Mouse (Mus musculus) hematopoietic multipotent progenitor cell, adult 10-12 weeks (in vitro differentiated cells): Measurements from ENCODE around the gene Gm11564. TPM values are rescaled to one million over a fixed set of nuclear protein-coding genes. Genes with fewer than 3 reads are reported as not detected.

ENCODE experiments used
- polyA plus RNA-seq: library from polyadenylated mRNA; stranded (reverse); fragments of >175 nt; gene quantifications from 2 replicates; pipeline ENCODE4 v1.2.3, GENCODE M21; 2012; ENCODE audit warnings: low replicate concordance

Gene Gm11564
- not detected in 2 replicates for polyA plus RNA-seq

GRCm38 (mm10) chr11:99815566-99815965 is at the start of gene Gm11564:
TSS of gene Gm11564 (minus strand) at chr11:99815666.

GRCm38 (mm10) chr11:99864176-99864575 is 48.7 kb upstream of the Gm11564 start, which contains the start of gene Gm11559:
TSS of gene Gm11559 (plus strand) at chr11:99864476.

GRCm38 (mm10) chr11:99857617-99858016 is 42.2 kb upstream of the Gm11564 start, which contains the start of gene Gm11568:
TSS of gene Gm11568 (plus strand) at chr11:99857917.

DNA sequence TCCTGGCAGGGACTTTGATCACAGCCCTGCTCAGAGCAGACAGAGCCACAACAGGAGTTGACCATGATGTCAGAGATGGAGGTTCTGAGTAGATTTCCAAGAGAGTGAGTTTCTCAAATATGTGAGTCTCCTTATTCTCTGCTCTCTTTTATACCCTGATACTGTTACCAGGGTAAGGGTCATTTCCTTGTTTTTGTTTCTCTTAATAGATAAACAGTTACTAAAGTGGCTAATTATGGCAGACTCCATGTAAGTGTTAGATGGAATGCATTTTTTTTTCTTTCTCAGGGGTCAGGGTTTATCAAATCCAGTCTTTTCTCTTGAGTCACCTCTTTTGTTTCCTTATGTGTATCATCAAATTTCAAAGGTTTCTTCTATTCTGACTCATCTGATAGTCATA is 36.0 kb upstream of the Gm11564 start, which contains the start of gene Krtap4-16:
Gene Krtap4-16 (minus strand): TSS at position 101 of the 400 bp plus-strand sequence.

GRCm38 (mm10) chr11:99837966-99838365 is 22.5 kb upstream of the Gm11564 start, which contains the start of gene 2300003K06Rik:
TSS of gene 2300003K06Rik (minus strand) at chr11:99838066.

DNA sequence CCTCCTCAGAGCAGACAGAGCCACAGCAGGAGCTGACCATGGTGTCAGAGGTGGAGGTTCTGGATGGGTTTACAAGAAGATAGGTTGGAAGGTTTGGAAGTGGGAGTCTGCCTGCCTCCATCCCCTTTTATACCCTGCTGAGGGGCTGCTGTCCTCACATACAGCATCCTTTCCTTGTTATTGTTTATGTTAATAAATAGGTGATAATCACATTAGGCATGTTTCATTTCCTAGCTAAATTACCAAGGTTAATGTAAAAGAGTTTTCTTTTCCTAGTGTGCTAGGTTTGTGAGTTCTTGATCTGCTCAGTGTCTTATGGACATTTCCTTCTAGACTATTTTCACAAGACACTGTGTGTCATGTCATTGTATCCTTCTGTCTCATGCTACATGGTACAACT is 5.7 kb downstream of the Gm11564 start, which contains the start of gene Krtap4-13:
Gene Krtap4-13 (minus strand): TSS at position 101 of the 400 bp plus-strand sequence.

DNA sequence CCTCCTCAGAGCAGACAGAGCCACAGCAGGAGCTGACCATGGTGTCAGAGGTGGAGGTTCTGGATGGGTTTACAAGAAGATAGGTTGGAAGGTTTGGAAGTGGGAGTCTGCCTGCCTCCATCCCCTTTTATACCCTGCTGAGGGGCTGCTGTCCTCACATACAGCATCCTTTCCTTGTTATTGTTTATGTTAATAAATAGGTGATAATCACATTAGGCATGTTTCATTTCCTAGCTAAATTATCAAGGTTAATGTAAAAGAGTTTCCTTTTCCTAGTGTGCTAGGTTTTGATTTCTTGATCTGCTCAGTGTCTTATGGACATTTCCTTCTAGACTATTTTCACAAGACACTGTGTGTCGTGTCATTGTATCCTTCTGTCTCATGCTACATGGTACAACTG is 11.1 kb downstream of the Gm11564 start, which contains the start of gene Gm11554:
Gene Gm11554 (minus strand): TSS at position 101 of the 400 bp plus-strand sequence.

GRCm38 (mm10) chr11:99798832-99799231 is 16.6 kb downstream of the Gm11564 start, which contains the start of gene Gm11569:
TSS of gene Gm11569 (minus strand) at chr11:99798932.

DNA sequence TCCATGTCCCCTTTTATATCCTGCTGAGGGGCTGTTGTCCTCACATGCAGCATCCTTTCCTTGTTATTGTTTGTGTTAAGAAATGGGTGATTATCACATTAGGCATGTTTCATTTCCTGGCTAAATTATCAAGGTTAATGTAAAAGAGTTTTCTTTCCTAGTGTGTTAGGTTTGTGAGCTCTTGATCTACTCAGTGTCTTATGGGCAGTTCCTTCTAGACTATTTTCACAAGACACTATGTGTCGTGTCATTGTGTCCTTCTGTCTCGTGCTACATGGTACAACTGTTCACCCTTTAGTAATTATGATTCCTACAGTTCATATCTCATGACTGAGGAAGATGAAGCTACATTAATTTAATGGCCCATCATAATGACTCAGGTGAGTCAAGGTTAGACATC is 22.1 kb downstream of the Gm11564 start, which contains the start of gene Gm11596:
Gene Gm11596 (minus strand): TSS at position 101 of the 400 bp plus-strand sequence.

GRCm38 (mm10) chr11:99784900-99785299 is 30.6 kb downstream of the Gm11564 start, which contains the start of gene Krtap4-9:
TSS of gene Krtap4-9 (plus strand) at chr11:99785200.

DNA sequence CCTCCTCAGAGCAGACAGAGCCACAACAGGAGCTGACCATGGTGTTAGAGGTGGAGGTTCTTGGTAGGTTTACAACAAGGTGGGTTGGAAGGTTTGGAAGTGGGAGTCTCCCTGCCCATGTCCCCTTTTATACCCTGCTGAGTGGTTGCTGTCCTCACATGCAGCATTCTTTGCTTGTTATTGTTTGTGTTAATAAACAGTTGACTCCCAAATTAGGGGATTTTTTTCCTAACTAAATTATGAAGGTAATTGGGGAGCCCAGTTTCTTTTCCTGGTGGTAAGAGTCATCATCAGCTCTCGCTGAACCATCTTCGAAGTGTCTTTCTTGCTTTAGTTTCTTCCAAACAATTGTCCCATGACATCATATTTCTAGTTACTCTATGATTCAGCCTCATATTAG is 34.9 kb downstream of the Gm11564 start, which contains the start of gene Krtap4-8:
Gene Krtap4-8 (minus strand): TSS at position 101 of the 400 bp plus-strand sequence.

GRCm38 (mm10) chr11:99772813-99773212 is 42.7 kb downstream of the Gm11564 start, which contains the start of gene Gm11595:
TSS of gene Gm11595 (minus strand) at chr11:99772913.

Other genes starting within 250 kb of the Gm11564 start
- gene Krtap3-1, start 249.0 kb downstream of the Gm11564 start, polyA plus RNA-seq: not detected in 2 replicates
- gene Krtap1-5, start 234.7 kb downstream of the Gm11564 start, polyA plus RNA-seq: not detected in 2 replicates
- gene Krtap1-4, start 232.0 kb downstream of the Gm11564 start, polyA plus RNA-seq: not detected in 2 replicates
- not detected in 2 replicates for gene Krtap1-3, start 224.3 kb downstream of the Gm11564 start, polyA plus RNA-seq
- not detected in 2 replicates for gene Krtap9-3, start 217.6 kb downstream of the Gm11564 start, polyA plus RNA-seq
- gene Gm11938, start 212.4 kb downstream of the Gm11564 start, polyA plus RNA-seq: not detected in 2 replicates
- gene Gm11937, start 205.5 kb downstream of the Gm11564 start, polyA plus RNA-seq: not detected in 2 replicates
- not detected in 2 replicates for gene Krtap2-4, start 200.8 kb downstream of the Gm11564 start, polyA plus RNA-seq
- gene Gm11562, start 195.2 kb downstream of the Gm11564 start, polyA plus RNA-seq: not detected in 2 replicates
- not detected in 2 replicates for gene Krtap4-1, start 187.4 kb downstream of the Gm11564 start, polyA plus RNA-seq
- not detected in 2 replicates for gene Krtap4-2, start 180.6 kb downstream of the Gm11564 start, polyA plus RNA-seq
- gene Krtap4-7, start 171.6 kb downstream of the Gm11564 start, polyA plus RNA-seq: not detected in 2 replicates
- not detected in 2 replicates for gene Gm11555, start 165.4 kb downstream of the Gm11564 start, polyA plus RNA-seq
- gene Gm11563, start 156.7 kb downstream of the Gm11564 start, polyA plus RNA-seq: not detected in 2 replicates
- not detected in 2 replicates for gene Krtap4-6, start 149.7 kb downstream of the Gm11564 start, polyA plus RNA-seq
- not detected in 2 replicates for gene Gm14190, start 124.9 kb downstream of the Gm11564 start, polyA plus RNA-seq
- not detected in 2 replicates for gene Gm14180, start 81.4 kb downstream of the Gm11564 start, polyA plus RNA-seq
- not detected in 2 replicates for gene Gm11595, start 42.8 kb downstream of the Gm11564 start, polyA plus RNA-seq
- gene Krtap4-8, start 35.0 kb downstream of the Gm11564 start, polyA plus RNA-seq: not detected in 2 replicates
- not detected in 2 replicates for gene Krtap4-9, start 30.5 kb downstream of the Gm11564 start, polyA plus RNA-seq
- not detected in 2 replicates for gene Gm11596, start 22.2 kb downstream of the Gm11564 start, polyA plus RNA-seq
- not detected in 2 replicates for gene Gm11569, start 16.7 kb downstream of the Gm11564 start, polyA plus RNA-seq
- gene Gm11554, start 11.2 kb downstream of the Gm11564 start, polyA plus RNA-seq: not detected in 2 replicates
- not detected in 2 replicates for gene Krtap4-13, start 5.8 kb downstream of the Gm11564 start, polyA plus RNA-seq
- not detected in 2 replicates for gene 2300003K06Rik, start 22.4 kb upstream of the Gm11564 start, polyA plus RNA-seq
- not detected in 2 replicates for gene Krtap4-16, start 35.9 kb upstream of the Gm11564 start, polyA plus RNA-seq
- not detected in 2 replicates for gene Gm11568, start 42.3 kb upstream of the Gm11564 start, polyA plus RNA-seq
- not detected in 2 replicates for gene Gm11559, start 48.8 kb upstream of the Gm11564 start, polyA plus RNA-seq
- gene Krtap9-1, start 57.7 kb upstream of the Gm11564 start, polyA plus RNA-seq: not detected in 2 replicates
- not detected in 2 replicates for gene Gm11567, start 63.5 kb upstream of the Gm11564 start, polyA plus RNA-seq
- gene Krtap31-1, start 92.3 kb upstream of the Gm11564 start, polyA plus RNA-seq: not detected in 2 replicates
- gene Gm11565, start 99.1 kb upstream of the Gm11564 start, polyA plus RNA-seq: not detected in 2 replicates
- gene Krtap31-2, start 120.6 kb upstream of the Gm11564 start, polyA plus RNA-seq: not detected in 2 replicates
- gene Krtap9-5, start 132.8 kb upstream of the Gm11564 start, polyA plus RNA-seq: not detected in 2 replicates
- gene Krtap29-1, start 163.4 kb upstream of the Gm11564 start, polyA plus RNA-seq: not detected in 2 replicates
- gene Krtap16-1, start 170.9 kb upstream of the Gm11564 start, polyA plus RNA-seq: not detected in 2 replicates
- gene Krtap17-1, start 178.3 kb upstream of the Gm11564 start, polyA plus RNA-seq: not detected in 2 replicates
- gene Krt33a, start 200.5 kb upstream of the Gm11564 start, polyA plus RNA-seq: not detected in 2 replicates
- gene Krt33b, start 214.2 kb upstream of the Gm11564 start, polyA plus RNA-seq: not detected in 2 replicates
- not detected in 2 replicates for gene Krt34, start 225.9 kb upstream of the Gm11564 start, polyA plus RNA-seq
- gene Krt31, start 234.9 kb upstream of the Gm11564 start, polyA plus RNA-seq: not detected in 2 replicates